Mouse (Mus musculus) erythroid progenitor cell, adult 5-6 weeks (primary cell): ENCODE measurements around the gene Gm4858. TPM values are rescaled to one million over a fixed set of nuclear protein-coding genes. Genes with fewer than 3 reads are reported as not detected.
"Not testable (repeated sequence)": the region's sequence is repeated elsewhere in the genome, so short reads cannot be mapped to it uniquely, and the experiment has no call there.

Experiments used
- ATAC-seq: replicated peaks from 2 replicates; pipeline ENCODE4 v1.8.0; 2016; ENCODE audit warnings: moderate number of reproducible peaks, mild to moderate bottlenecking, moderate TSS enrichment, inconsistent platforms; ENCODE audit not compliant: poor library complexity, low FRiP score, severe bottlenecking
- total RNA-seq, 2 experiments: library from RNA; stranded (forward) in 1 of 2; stranded (reverse) in 1 of 2; fragments of 150-400 nt in 1 of 2; fragments of 186-747, 209-891 nt in 1 of 2; gene quantifications; 2 replicates each; pipeline versions ENCODE4 v1.2.3 to v1.2.4; 2015 to 2017; ENCODE audit warnings: low replicate concordance in 2 of 2

Gm4858 gene
- total RNA-seq (2015; ENCODE audit: low replicate concordance) = not detected in 2 replicates
- not detected in 2 replicates for total RNA-seq (2017; ENCODE audit: low replicate concordance)

DNA sequence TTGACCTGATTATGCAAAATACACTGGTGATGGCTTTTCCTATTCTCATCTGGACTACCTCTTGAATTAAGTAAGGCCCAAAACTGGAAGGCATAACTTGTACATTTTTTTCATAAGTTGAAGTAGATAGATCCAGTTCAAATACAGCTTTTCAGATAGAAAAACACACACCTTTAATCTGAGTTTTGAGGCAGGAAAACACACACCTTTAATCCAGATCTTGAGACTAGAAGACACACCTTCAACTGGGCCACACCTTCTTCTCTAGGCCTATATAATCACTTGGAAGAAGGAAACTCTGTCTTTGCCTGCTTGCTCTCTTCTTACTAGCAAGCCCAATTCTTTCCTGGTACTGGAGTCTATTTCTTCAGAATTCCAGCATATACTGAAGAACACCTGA is at the start of gene Gm4858:
Gene Gm4858 (plus strand): TSS at position 301 of the 400 bp plus-strand sequence.
- ATAC-seq = not testable (repeated sequence)

DNA sequence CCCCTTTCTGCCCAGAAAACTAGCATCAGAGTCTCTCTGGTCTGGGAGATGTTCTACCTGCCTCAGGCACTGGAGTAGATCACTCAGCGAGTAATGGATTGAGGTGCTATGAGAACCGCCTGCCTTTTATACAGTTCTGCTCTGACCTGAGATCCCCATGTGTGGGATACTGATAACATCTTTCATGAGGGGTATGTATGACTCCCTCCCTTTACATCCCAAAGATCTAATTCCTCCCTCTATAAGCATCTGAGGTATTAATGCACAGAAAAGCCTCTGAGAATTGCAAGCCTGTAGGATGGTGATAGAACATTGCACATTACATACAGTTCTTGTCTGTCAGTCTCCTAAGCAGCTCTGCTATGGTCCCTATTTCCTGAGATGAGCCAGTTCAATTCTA is 49.7 kb upstream of the Gm4858 start, which contains the start of gene Lce1m:
Gene Lce1m (minus strand): TSS at position 101 of the 400 bp plus-strand sequence.
- no peak for ATAC-seq

DNA sequence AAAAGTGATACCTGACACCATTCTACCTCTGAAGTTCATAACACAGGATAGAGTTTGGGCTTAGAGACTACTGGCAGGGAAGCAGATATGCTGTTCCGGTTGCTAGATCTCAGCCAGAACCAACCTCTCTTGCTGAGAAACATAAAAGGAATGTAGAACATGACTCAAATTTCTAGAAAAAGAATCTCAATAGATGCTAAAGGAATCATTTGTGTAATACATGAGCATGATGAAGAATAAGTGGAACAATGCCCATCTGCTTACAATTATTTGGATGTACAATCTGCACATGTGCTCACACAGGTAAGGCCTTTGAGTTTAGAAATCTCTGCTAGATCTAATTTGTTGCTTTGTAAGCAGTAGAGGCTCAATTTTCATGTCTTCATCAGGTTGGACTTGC is 47.5 kb upstream of the Gm4858 start:
- ATAC-seq = no peak

DNA sequence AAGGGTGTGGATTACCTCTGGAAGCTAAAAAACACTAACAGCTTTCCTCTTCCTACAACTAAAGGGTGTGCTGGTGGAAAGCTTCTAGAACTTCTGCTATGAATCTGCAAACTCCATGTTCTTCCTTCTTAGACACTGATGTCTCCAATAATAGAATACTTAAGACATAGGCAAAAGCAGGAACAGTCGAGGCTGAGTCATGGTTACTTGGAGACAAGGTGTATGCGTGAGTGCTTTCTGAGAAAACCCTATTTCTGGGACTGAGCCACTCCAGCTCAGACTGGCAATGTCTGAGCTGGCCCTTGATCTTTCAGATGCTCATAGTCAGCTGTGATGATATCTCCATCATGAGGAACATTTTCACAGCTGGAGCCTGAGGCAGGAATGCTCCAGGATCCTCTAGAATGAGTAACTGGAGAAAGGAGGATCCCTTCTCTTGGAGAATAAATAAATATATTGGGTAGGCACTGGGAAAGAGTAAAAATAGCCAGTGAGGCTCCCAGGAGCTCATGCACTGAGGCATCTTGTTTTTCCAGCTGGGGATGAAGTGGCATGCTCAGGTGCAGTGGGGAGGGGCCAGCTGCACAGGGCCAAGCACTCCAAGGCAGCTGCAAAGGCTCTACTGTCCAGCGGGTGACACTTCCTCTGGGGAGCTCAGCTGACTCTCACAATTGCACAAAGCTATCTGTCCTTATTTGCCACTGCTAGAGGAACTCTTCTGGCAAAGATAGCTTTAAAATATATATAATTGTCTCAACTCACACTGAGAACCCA is 45.0 kb upstream of the Gm4858 start:
- ATAC-seq = no peak

DNA sequence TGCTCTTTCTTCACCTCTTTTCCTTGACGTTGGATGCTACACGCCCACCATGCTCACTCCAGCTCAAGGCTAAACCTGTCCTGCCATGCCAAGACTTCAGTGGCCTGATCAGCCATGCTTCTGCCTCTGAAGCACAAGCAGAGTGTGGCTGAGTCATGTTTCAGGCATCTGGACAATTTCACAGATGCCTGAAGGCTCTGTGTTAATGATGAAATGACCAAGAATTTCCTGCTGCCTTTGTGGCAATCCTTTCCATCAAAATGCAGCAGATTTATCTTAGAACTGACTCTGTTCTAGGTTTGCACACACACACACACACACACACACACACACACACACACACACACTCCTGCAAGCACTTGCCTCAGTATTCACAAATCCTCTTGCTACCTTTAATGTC is 43.1 kb upstream of the Gm4858 start:
- no peak for ATAC-seq

DNA sequence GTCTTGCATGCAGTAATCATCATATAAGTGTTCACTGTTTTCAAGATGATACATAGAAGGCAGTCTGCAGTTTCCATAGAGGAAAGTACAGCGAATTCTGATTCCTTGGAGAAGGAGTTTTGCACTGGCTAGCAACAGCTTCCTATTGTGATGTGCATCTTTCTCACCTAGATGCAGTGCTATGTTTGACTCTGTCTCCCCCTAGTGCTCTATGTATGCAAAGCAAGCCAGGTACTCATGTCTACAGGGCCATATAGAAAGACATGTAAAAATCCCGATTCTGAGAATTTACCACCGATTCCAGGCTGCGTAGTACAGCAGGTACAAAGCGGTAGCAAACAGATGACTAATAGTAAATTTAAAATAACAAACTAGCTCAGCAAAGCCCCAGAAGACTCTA is 37.2 kb upstream of the Gm4858 start:
- no peak for ATAC-seq

DNA sequence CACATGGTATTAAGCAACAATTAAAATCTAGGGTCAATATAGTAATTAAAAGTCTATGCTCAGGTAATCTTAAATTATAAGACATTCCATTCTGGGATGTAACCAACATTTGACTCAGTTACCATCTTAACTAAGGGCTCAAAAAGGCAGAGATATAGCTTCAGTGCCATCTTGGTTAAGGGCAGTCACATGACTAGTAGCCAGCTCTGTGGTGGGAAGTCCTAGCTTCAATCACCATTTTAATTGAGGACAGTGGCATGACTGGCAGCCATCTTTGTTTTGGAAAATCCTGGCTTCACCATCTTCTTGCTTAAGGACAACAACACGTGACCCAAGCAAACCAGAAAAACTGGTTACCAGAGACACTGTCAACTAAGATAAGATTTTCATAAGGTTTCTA is 18.4 kb upstream of the Gm4858 start:
- ATAC-seq = no peak

DNA sequence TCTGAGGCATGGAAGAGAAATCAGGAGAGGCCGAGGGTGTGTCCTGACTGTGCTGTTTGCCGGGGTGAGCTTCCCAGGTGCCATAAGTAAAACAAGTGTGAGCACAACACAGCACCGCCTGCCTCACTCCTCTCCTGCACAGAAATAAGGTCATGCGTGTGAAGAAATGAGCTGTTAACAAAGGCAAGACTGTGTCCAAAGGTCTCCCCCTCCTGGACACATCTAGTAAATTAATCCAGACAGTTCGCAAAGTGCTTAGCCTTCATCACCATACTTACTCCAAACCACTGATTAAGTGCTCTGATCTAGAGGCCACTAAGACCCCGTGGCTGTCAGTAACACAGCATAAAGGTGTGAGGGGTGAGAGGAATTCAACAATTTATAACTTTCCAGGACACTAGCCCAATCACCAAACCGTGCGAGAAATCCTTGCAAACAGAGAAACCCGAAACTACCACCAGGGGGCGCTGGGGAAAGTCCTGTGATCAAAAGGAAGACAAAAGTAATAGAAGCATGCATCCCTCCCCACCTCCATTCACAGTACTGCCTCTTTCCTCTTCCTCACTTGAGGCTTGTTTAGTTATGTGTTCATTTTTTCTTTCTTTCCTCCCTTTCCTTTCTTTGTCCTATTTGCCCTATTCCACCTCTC is 15.7 kb upstream of the Gm4858 start:
- no peak for ATAC-seq

DNA sequence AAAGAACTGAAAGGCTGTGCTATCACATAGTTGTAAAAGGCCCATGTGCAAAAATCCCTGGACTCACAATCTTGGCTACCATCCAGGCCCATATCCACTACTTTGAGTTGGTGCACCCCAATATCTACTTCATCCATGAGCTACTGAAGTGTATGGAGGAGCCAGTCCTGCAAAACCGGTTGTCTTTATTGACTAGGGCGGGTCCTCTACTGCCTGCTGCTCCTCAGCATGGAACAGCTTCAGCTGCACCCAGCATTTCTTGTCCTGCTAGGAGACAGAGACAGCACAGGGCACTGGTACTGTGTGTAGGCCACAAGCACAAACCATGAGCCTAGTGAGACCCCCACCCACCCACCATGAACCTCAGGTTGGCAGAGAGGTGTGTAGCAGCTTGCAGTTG is 18.0 kb downstream of the Gm4858 start:
- ATAC-seq = no peak

DNA sequence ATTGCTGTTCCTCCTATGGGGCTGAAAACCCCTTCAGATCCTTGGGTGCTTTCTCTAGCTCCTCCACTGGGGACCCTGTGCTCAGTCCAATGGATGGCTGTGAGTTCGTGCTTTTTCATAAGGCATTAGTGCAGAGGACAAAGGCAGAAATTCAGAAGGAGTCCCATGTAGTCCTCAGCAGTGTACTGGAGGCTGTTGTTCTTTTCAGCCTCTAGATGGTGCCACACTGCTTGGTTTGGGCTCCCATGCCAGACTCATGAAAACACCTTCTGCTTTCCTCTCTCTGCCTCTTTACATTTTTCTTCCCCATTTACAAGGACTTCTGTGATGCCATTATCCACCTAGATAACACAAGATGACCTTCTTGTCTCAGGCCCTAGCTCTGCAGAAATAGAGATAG is 25.0 kb downstream of the Gm4858 start:
- ATAC-seq = not testable (repeated sequence)

DNA sequence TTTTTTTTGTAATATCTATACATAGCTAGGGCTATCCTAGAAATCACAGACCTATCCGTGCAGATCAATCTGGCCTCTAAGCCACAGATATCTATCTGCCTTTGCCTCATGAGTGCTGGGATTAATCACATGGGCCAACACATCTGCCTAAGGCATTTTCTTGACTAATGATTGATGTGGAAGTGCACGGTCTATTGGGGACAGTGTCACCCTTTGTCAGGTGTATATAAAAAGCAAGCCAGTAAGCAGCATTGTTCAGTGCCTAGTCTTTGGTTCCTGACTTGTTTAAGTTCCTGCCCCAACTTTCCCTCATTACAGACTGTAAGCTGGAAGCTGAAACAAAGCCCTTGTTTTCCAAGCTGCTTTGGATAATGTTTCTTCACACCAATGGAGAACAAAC is 27.8 kb downstream of the Gm4858 start:
- no peak for ATAC-seq

DNA sequence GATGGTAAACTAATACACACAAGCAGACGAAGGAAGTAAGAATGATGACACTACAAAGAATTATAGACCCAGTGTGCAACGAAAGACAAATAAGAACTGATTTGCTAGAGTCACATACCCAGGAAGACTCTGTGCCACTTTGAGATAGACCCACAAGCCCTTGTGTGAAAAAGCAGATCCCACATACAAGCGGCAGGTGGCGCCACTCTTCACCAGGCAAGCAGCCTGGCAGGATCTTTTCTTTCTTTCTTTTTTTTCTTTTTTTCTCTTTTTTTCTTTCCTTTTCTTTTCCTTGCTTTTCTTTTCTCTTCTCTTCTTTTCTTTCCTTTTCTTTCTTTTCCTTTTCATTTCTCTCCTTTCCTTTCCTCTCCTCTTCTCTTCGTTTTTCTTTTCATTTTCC is 43.0 kb downstream of the Gm4858 start:
- no peak for ATAC-seq

DNA sequence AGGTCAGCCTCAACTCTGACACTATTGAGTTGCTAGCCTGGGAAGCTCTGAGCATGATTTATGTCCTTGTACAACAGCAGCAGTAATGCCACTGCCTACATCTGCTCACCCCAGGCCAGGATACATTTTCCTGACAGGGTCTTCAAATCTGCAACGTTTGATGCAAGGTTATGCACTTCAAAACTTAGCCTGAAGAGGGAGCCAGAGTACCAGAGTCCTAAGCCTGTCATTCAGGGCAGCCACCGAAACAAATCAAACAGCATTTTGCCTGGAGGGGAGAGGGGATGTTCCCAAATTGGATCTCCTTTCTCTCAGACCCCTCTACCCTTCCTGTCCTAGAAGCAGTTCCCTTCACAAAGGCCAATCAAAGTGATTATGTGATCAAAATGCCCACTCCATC is 45.9 kb downstream of the Gm4858 start:
- no peak for ATAC-seq

DNA sequence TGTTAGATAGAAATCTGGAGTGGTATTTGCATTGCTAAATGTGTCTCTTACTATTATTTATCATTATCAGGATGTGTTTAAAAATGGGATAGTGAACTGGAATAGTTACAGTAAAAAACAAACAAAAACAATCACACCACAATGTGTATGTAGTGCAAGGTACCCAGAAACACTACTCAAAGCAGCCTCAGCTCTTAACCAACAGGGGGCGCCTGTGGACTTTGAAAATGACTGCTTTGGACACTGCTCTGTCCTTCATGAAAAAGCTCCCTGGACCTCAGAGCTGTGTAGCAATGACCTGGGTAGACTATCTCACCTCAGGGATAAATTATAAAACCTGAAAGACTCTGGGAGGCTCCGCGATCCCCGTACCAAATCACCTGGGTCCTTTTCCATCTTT is 50.5 kb downstream of the Gm4858 start:
- ATAC-seq = no peak

Other genes starting within 250 kb of the Gm4858 start
- not detected in 2 replicates for gene Kprp, start 241.6 kb upstream of the Gm4858 start, total RNA-seq (2015; ENCODE audit: low replicate concordance)
- gene Kprp, start 241.6 kb upstream of the Gm4858 start, total RNA-seq (2017; ENCODE audit: low replicate concordance) = not detected in 2 replicates
- gene Lce1l, start 217.5 kb upstream of the Gm4858 start, total RNA-seq (2015; ENCODE audit: low replicate concordance) = not detected in 2 replicates
- gene Lce1l, start 217.5 kb upstream of the Gm4858 start, total RNA-seq (2017; ENCODE audit: low replicate concordance) = not detected in 2 replicates
- gene 2310050C09Rik, start 198.6 kb upstream of the Gm4858 start, total RNA-seq (2015; ENCODE audit: low replicate concordance) = not detected in 2 replicates
- not detected in 2 replicates for gene 2310050C09Rik, start 198.6 kb upstream of the Gm4858 start, total RNA-seq (2017; ENCODE audit: low replicate concordance)
- not detected in 2 replicates for gene Lce3a, start 142.6 kb upstream of the Gm4858 start, total RNA-seq (2015; ENCODE audit: low replicate concordance)
- gene Lce3a, start 142.6 kb upstream of the Gm4858 start, total RNA-seq (2017; ENCODE audit: low replicate concordance) = not detected in 2 replicates
- gene Lce3b, start 135.8 kb upstream of the Gm4858 start, total RNA-seq (2015; ENCODE audit: low replicate concordance) = not detected in 2 replicates
- not detected in 2 replicates for gene Lce3b, start 135.8 kb upstream of the Gm4858 start, total RNA-seq (2017; ENCODE audit: low replicate concordance)
- not detected in 2 replicates for gene Lce3c, start 124.3 kb upstream of the Gm4858 start, total RNA-seq (2015; ENCODE audit: low replicate concordance)
- not detected in 2 replicates for gene Lce3c, start 124.3 kb upstream of the Gm4858 start, total RNA-seq (2017; ENCODE audit: low replicate concordance)
- not detected in 2 replicates for gene Lce3d, start 111.4 kb upstream of the Gm4858 start, total RNA-seq (2015; ENCODE audit: low replicate concordance)
- gene Lce3d, start 111.4 kb upstream of the Gm4858 start, total RNA-seq (2017; ENCODE audit: low replicate concordance) = not detected in 2 replicates
- gene Lce3e, start 101.8 kb upstream of the Gm4858 start, total RNA-seq (2015; ENCODE audit: low replicate concordance) = not detected in 2 replicates
- not detected in 2 replicates for gene Lce3e, start 101.8 kb upstream of the Gm4858 start, total RNA-seq (2017; ENCODE audit: low replicate concordance)
- gene Lce3f, start 76.6 kb upstream of the Gm4858 start, total RNA-seq (2015; ENCODE audit: low replicate concordance) = not detected in 2 replicates
- not detected in 2 replicates for gene Lce3f, start 76.6 kb upstream of the Gm4858 start, total RNA-seq (2017; ENCODE audit: low replicate concordance)
- gene Crct1, start 53.1 kb upstream of the Gm4858 start, total RNA-seq (2015; ENCODE audit: low replicate concordance) = not detected in 2 replicates
- gene Crct1, start 53.1 kb upstream of the Gm4858 start, total RNA-seq (2017; ENCODE audit: low replicate concordance) = not detected in 2 replicates
- gene Lce1m, start 49.8 kb upstream of the Gm4858 start, total RNA-seq (2015; ENCODE audit: low replicate concordance) = not detected in 2 replicates
- not detected in 2 replicates for gene Lce1m, start 49.8 kb upstream of the Gm4858 start, total RNA-seq (2017; ENCODE audit: low replicate concordance)
- gene Crnn, start 76.0 kb downstream of the Gm4858 start, total RNA-seq (2015; ENCODE audit: low replicate concordance) = not detected in 2 replicates
- not detected in 2 replicates for gene Crnn, start 76.0 kb downstream of the Gm4858 start, total RNA-seq (2017; ENCODE audit: low replicate concordance)
- gene Flg2, start 128.5 kb downstream of the Gm4858 start, total RNA-seq (2015; ENCODE audit: low replicate concordance) = not detected in 2 replicates
- gene Flg2, start 128.5 kb downstream of the Gm4858 start, total RNA-seq (2017; ENCODE audit: low replicate concordance) = not detected in 2 replicates
- not detected in 2 replicates for gene Flg, start 204.7 kb downstream of the Gm4858 start, total RNA-seq (2015; ENCODE audit: low replicate concordance)
- not detected in 2 replicates for gene Flg, start 204.7 kb downstream of the Gm4858 start, total RNA-seq (2017; ENCODE audit: low replicate concordance)